Mouse (Mus musculus) lung, postnatal 0 days (tissue): ENCODE data around the gene Polr2e. TPM values are rescaled to one million over a fixed set of nuclear protein-coding genes. Genes with fewer than 3 reads are reported as not detected.

Experiments used
- ATAC-seq: fragments of 200-750 bp; cut with Nextera tagmentation; 2 replicates; pipeline ENCODE4 v1.8.0; 2017; ENCODE audit warnings: moderate library complexity
- DNase-seq: peaks from one replicate; pipeline ENCODE4 v3.0.0-alpha.2; 2016; ENCODE audit warnings: low spot score
- H3K27ac ChIP-seq: fragments of 300-500 bp; sonication (generic); 2 replicates; pipeline ENCODE4 v1.5.1; 2014; ENCODE audit warnings: antibody characterized with exemption, mild to moderate bottlenecking, low read length, mixed read lengths
- H3K27me3 ChIP-seq: fragments of 300-500 bp; sonication (generic); replicated peaks from 2 replicates; pipeline ENCODE4 v1.6.1; 2014; ENCODE audit warnings: low read length, mixed read lengths; ENCODE audit not compliant: insufficient read depth
- H3K36me3 ChIP-seq: fragments of 300-500 bp; sonication (generic); 2 replicates; pipeline ENCODE4 v1.6.1; 2014; ENCODE audit warnings: low read length, mixed read lengths; ENCODE audit not compliant: insufficient read depth
- H3K4me1 ChIP-seq: fragments of 300-500 bp; sonication (generic); 2 replicates; pipeline ENCODE4 v1.6.1; 2014; ENCODE audit warnings: antibody characterized with exemption, low read depth, low read length, mixed read lengths; ENCODE audit not compliant: insufficient read depth
- H3K4me2 ChIP-seq: fragments of 300-500 bp; sonication (generic); replicated peaks from 2 replicates; pipeline ENCODE4 v1.6.1; 2014; ENCODE audit warnings: low read depth, mild to moderate bottlenecking, low read length, moderate library complexity, mixed read lengths
- H3K4me3 ChIP-seq: fragments of 300-500 bp; sonication (generic); 2 replicates; pipeline ENCODE4 v1.5.1; 2014; ENCODE audit warnings: low read depth, low read length
- H3K9ac ChIP-seq: fragments of 300-500 bp; sonication (generic); replicated peaks from 2 replicates; pipeline ENCODE4 v1.6.1; 2014; ENCODE audit warnings: low read depth, mild to moderate bottlenecking
- H3K9me3 ChIP-seq: fragments of 300-500 bp; sonication (generic); 2 replicates; pipeline ENCODE4 v1.6.1; 2016; ENCODE audit warnings: low read length, mixed read lengths
- CTCF ChIP-seq: IDR thresholded peaks from 2 replicates; pipeline ENCODE4 v1.5.1; 2016; ENCODE audit warnings: antibody characterized with exemption, mild to moderate bottlenecking
- EP300 ChIP-seq: IDR thresholded peaks from 2 replicates; pipeline ENCODE4 v1.6.1; 2016; ENCODE audit warnings: antibody characterized with exemption, mild to moderate bottlenecking, control low read depth
- WGBS: fragments of 180-500 bp; shearing (Covaris S2); extraction: QIAGEN DNeasy Blood & Tissue Kit; methylation state at CpG from one replicate; pipeline ENCODE4 v1.1.7; 2014; 5-methylcytosine and 5-hydroxymethylcytosine counted together
- polyA plus RNA-seq: library from polyadenylated mRNA; unstranded; fragments of >200 nt; fragmentation: Nextera tagmentation; extraction: Ambion mirVana; gene quantifications from 2 replicates; pipeline ENCODE4 v1.2.1, GENCODE M21; 2015

Gene Polr2e
- polyA plus RNA-seq, 1 experiment from 2014 or later, result 202 TPM

GRCm38 (mm10) chr10:80027681-80028520, 11.7 kb downstream of the Polr2e start:
- no peak for TF ChIP-seq EP300
- Histone ChIP-seq H3K27me3 (no peaks in the 10 kb centered on the region), H3K36me3 (no peaks in the 10 kb centered on the region), H3K4me1 (peaks cover 8% of the 10 kb centered on the region), H3K9me3 (no peaks in the 10 kb centered on the region), H3K4me3 (no peak overlapping the region), H3K4me2 (no peak overlapping the region), H3K27ac (no peak overlapping the region), H3K9ac (no peak overlapping the region)
- DNase-seq, result no peak
- 76% methylated on average over 20 of the region's 20 CpGs for WGBS
- ATAC-seq, result no peak

- Histone ChIP-seq H3K4me2 (no peak overlapping the region), H3K9ac (no peak overlapping the region), H3K36me3 (no peaks in the 10 kb centered on the region), H3K4me1 (no peaks in the 10 kb centered on the region), H3K27ac (no peak overlapping the region), H3K9me3 (no peaks in the 10 kb centered on the region), H3K4me3 (no peak overlapping the region), H3K27me3 (no peaks in the 10 kb centered on the region)
- ATAC-seq (peak; percentile 43), DNase-seq (peak; percentile 35)
- TF ChIP-seq CTCF, result no peak
- no peak for TF ChIP-seq EP300
- 57% methylated on average over 12 of the region's 12 CpGs for WGBS
Measured at GRCm38 (mm10) chr10:80025889-80026288, 13.7 kb downstream of the Polr2e start.

DNA sequence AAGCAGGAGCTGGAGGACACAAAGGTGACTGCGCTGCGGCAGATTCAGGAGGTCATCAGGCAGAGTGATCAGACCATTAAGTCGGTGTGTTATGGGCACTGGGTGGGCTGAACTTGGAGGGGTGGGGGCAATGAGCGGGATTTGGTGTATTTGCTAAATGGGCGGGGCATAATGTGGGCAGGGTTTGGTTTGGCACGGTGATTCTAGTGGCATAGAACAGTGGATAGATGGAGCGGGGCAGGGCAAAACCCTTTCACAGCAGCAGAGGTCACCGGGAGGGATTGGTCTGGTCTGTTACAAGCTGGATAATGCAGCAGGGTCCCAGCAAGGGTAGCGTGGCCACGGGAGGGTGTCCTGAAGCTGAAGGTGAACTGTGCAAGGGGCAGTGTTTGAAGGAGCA, 14.1 kb downstream of the Polr2e start:
- WGBS, result 72% methylated on average over 10 of the region's 10 CpGs

DNA sequence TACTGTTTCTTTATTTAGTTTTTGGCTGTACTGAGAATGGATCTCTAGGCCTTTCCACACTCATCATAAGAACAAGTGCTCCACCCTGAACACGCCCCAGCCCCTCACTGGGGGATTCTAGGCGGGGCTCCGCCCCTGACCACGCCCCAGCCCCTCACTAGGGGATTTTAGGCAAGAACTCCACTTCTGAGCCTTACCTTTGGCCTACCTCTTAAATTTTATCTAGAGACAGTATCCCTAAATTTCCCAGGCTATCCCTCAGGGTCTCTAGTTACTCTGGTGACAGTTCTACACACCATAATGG, 14.6 kb downstream of the Polr2e start:
- no peaks in the 10 kb centered on the region for H3K27me3 ChIP-seq
- no peak overlapping the region for H3K9ac ChIP-seq
- ATAC-seq, result no peak
- H3K4me2 ChIP-seq, result no peak overlapping the region
- H3K27ac ChIP-seq, result 0 out of 2 replicates have a peak overlapping the region, but pooled peaks have one; percentile 20
- no peaks in the 10 kb centered on the region for H3K9me3 ChIP-seq
- no peak for TF ChIP-seq CTCF
- no peak for TF ChIP-seq EP300
- no peaks in the 10 kb centered on the region for H3K36me3 ChIP-seq
- no peak overlapping the region for H3K4me3 ChIP-seq
- H3K4me1 ChIP-seq, result peaks cover under 1% of the 10 kb centered on the region; the same call in 1 of the 2 replicates
- no peak for DNase-seq
- 67% methylated on average over 4 of the region's 4 CpGs for WGBS

More for the DNA sequence above, 14.1 kb downstream of the Polr2e start:
- H3K27ac ChIP-seq, result 0 out of 2 replicates have a peak overlapping the region, but pooled peaks have one; percentile 20
- no peaks in the 10 kb centered on the region; the same call in 1 of the 2 replicates for H3K4me1 ChIP-seq
- H3K36me3 ChIP-seq, result no peaks in the 10 kb centered on the region
- no peaks in the 10 kb centered on the region for H3K27me3 ChIP-seq
- no peak overlapping the region for H3K4me3 ChIP-seq
- H3K9me3 ChIP-seq, result no peaks in the 10 kb centered on the region
- no peak overlapping the region for H3K9ac ChIP-seq
- H3K4me2 ChIP-seq, result no peak overlapping the region
- no peak for TF ChIP-seq EP300
- ATAC-seq, result no peak
- DNase-seq, result no peak

- DNase-seq (peak; percentile 16), ATAC-seq (no peak)
- no peak overlapping the region for H3K9ac ChIP-seq
- TF ChIP-seq EP300 (no peak), CTCF (no peak)
- H3K27me3 ChIP-seq, result no peaks in the 10 kb centered on the region
- no peak overlapping the region for H3K4me2 ChIP-seq
- H3K36me3 ChIP-seq, result no peaks in the 10 kb centered on the region
- peaks cover 7% of the 10 kb centered on the region; the same call in 1 of the 2 replicates for H3K4me1 ChIP-seq
- 79% methylated on average over 15 of the region's 15 CpGs for WGBS
- H3K27ac ChIP-seq, result 0 out of 2 replicates have a peak overlapping the region, but pooled peaks have one; percentile 43
- no peaks in the 10 kb centered on the region for H3K9me3 ChIP-seq
- no peak overlapping the region for H3K4me3 ChIP-seq
Measured at GRCm38 (mm10) chr10:80024229-80025043, 15.2 kb downstream of the Polr2e start.

DNA sequence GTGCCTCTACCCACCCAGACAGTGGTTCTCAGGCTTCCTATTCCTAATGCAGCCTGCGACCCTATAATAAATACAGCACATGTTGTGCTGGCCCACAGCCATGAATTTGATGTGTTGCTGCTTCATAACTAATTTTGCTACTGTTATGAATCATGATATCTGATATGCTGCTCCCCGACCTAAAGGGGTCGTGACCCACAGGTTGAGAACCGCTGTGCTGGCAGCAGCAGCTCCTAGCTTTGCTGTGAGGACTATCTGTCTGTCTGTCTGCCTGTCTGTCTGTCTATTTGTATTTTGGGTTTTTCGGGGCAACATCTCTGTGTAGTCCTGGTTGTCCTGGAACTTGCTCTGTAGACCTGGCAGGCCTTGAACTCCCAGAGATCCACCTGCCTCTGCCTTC, 15.8 kb downstream of the Polr2e start:
- H3K27ac ChIP-seq, result no peak overlapping the region
- no peak for ATAC-seq

More for the DNA sequence above, 15.8 kb downstream of the Polr2e start:
- TF ChIP-seq EP300, result no peak
- TF ChIP-seq CTCF, result no peak
- DNase-seq, result no peak
- Histone ChIP-seq H3K36me3 (no peaks in the 10 kb centered on the region), H3K9ac (no peak overlapping the region), H3K4me2 (no peak overlapping the region), H3K27me3 (no peaks in the 10 kb centered on the region), H3K4me3 (no peak overlapping the region), H3K9me3 (no peaks in the 10 kb centered on the region), H3K4me1 (peaks cover 10% of the 10 kb centered on the region; the same call in 1 of the 2 replicates)
- 64% methylated on average over 5 of the region's 5 CpGs for WGBS
